Mouse (Mus musculus): Measurements from ENCODE around the gene Melk. TPM values are rescaled to one million over a fixed set of nuclear protein-coding genes. Genes with fewer than 3 reads are reported as not detected.

Gene Melk
- polyA plus RNA-seq, 2 experiments = 10.9 to 19.4 TPM

- DNase-seq (ENCODE audit: low read depth in 3 of 3, low spot score in 3 of 3) = no peak
- TF ChIP-seq CTCF (IDR thresholded peaks at IDR 0.05; ENCODE audit: low read depth) = no peak
- TF ChIP-seq EP300 (IDR thresholded peaks at IDR 0.05; ENCODE audit: low read depth) = no peak
- 85% methylated on average over 7 of the region's 7 CpGs for WGBS (ENCODE audit: insufficient replicate concordance)
- H3K4me3 ChIP-seq (ENCODE audit: insufficient read depth in 1 of 2, low read depth in 2 of 2, low read length in 2 of 2) = no peak overlapping the region
- H3K36me3 ChIP-seq (replicated peaks; ENCODE audit: control insufficient read depth, insufficient read depth, low read depth) = no peaks in the 10 kb centered on the region; the same call in none of the 2 replicates
- H3K4me2 ChIP-seq (ENCODE audit: low read depth) = no peak overlapping the region
- H3K4me1 ChIP-seq (replicated peaks; ENCODE audit: control insufficient read depth in 2 of 2, insufficient read depth in 2 of 2, low read length in 1 of 2) = no peaks in the 10 kb centered on the region
- ATAC-seq (ENCODE audit: insufficient read depth) = no peak
- no peak overlapping the region for H3K27ac ChIP-seq
- H3K27me3 ChIP-seq (ENCODE audit: control insufficient read depth, insufficient read depth, low read length) = no peaks in the 10 kb centered on the region
- H3K9me3 ChIP-seq (ENCODE audit: control insufficient read depth, low read length) = no peaks in the 10 kb centered on the region
- no peak overlapping the region for H3K9ac ChIP-seq (replicated peaks)
Observed at GRCm38 (mm10) chr4:44361670-44362069, 61.0 kb downstream of the Melk start.

DNA sequence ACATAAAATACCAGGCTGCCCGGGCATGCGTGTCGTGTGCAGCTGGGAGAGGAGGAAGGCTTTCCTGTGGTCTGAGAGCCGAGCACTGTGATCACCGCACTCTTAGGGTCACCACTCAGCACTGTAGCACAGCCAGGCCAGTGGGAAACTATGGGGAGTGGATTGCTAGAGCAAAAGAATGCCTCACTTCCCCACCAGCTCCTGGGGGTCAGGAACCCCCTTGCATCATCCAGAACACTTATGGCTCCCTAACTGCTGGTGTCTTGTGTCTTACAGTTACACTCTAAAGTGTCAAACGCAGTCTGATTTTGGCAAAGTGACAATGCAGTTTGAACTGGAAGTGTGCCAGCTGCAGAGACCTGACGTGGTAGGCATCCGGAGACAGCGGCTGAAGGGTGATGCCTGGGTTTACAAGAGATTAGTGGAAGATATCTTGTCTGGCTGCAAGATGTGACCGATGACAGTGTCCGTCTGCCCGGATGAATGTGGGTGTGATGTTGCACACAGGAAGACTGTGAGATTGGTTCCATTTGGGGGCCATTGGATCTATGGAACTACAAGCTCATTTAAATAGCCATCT lies 62.8 kb downstream of the Melk start:
- Histone ChIP-seq H3K27me3 (ENCODE audit: control insufficient read depth, insufficient read depth, low read length) (no peaks in the 10 kb centered on the region), H3K27ac (no peak overlapping the region), H3K9me3 (ENCODE audit: control insufficient read depth, low read length) (no peaks in the 10 kb centered on the region), H3K4me2 (ENCODE audit: low read depth) (no peak overlapping the region), H3K4me3 (ENCODE audit: insufficient read depth in 1 of 2, low read depth in 2 of 2, low read length in 2 of 2) (no peak overlapping the region), H3K9ac (replicated peaks) (no peak overlapping the region), H3K4me1 (replicated peaks; ENCODE audit: control insufficient read depth in 2 of 2, insufficient read depth in 2 of 2, low read length in 1 of 2) (no peaks in the 10 kb centered on the region), H3K36me3 (replicated peaks; ENCODE audit: control insufficient read depth, insufficient read depth, low read depth) (no peaks in the 10 kb centered on the region; the same call in none of the 2 replicates)
- ATAC-seq (ENCODE audit: insufficient read depth) (no peak), DNase-seq (ENCODE audit: low read depth in 3 of 3, low spot score in 3 of 3) (no peak)
- TF ChIP-seq EP300 (IDR thresholded peaks at IDR 0.05; ENCODE audit: low read depth) (no peak), CTCF (IDR thresholded peaks at IDR 0.05; ENCODE audit: low read depth) (no peak)
- 80% methylated on average over 12 of the region's 12 CpGs for WGBS (ENCODE audit: insufficient replicate concordance)

DNA sequence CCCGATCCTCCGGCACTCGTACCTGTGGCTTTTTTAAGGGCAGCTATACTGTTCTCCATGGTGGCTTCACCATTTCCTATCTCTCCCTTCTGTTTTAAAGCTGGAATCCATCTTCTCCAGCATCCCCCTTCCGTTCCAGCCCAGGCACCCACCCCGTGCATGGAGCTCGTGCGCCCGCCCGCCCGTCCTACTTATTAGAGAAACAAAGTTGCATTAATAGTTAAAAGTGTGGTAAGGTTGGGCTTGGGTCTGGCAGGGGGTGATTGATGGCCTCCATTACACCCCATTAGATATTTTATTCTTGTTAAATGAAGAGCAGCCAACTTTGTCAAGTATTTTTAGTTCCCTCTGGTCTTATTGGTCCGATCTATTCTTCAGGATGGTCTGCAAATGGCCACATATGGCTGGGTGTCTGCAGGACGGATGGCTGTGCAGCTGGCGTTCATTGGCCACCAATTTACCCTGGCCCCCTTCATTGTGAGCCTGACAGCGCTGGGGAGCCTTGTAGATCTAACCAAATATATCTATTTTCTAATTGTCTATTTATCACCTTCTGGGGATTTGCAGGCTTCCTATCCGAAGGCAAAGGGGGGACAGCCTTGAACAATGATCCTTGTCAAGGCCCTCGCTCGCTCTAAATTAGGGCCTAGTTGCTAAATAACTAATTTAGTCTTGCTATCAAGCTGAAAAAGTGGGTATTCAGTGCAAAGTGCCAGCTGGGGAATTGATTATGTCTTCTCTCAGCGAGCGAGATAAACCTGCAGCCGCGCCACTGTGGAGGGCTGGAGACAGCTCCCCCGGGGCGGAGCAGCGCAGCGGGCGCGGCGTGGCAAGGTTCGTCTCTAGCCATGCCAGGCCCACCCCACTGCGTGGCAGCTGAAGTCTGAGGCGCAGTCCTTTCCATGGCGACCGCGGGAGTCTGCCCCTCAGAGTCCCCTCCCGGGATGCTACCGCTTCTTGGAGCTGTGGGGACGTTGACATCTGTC lies 91.8 kb downstream of the Melk start:
- 73% methylated on average over 34 of the region's 37 CpGs for WGBS (ENCODE audit: insufficient replicate concordance)
- Histone ChIP-seq H3K27ac (no peak overlapping the region), H3K4me2 (ENCODE audit: low read depth) (no peak overlapping the region), H3K9ac (replicated peaks) (no peak overlapping the region), H3K4me1 (replicated peaks; ENCODE audit: control insufficient read depth in 2 of 2, insufficient read depth in 2 of 2, low read length in 1 of 2) (no peaks in the 10 kb centered on the region), H3K9me3 (ENCODE audit: control insufficient read depth, low read length) (no peaks in the 10 kb centered on the region), H3K4me3 (ENCODE audit: insufficient read depth in 1 of 2, low read depth in 2 of 2, low read length in 2 of 2) (no peak overlapping the region), H3K27me3 (ENCODE audit: control insufficient read depth, insufficient read depth, low read length) (no peaks in the 10 kb centered on the region), H3K36me3 (replicated peaks; ENCODE audit: control insufficient read depth, insufficient read depth, low read depth) (no peaks in the 10 kb centered on the region)
- DNase-seq (ENCODE audit: low read depth in 3 of 3, low spot score in 3 of 3) = no peak
- TF ChIP-seq EP300 (IDR thresholded peaks at IDR 0.05; ENCODE audit: low read depth) (no peak), CTCF (IDR thresholded peaks at IDR 0.05; ENCODE audit: low read depth) (no peak)
- no peak for ATAC-seq (ENCODE audit: insufficient read depth)

GRCm38 (mm10) chr4:44402607-44403006 lies 101.9 kb downstream of the Melk start:
- Histone ChIP-seq H3K9me3 (ENCODE audit: control insufficient read depth, low read length) (no peaks in the 10 kb centered on the region), H3K4me2 (ENCODE audit: low read depth) (no peak overlapping the region), H3K36me3 (replicated peaks; ENCODE audit: control insufficient read depth, insufficient read depth, low read depth) (no peaks in the 10 kb centered on the region), H3K4me1 (replicated peaks; ENCODE audit: control insufficient read depth in 2 of 2, insufficient read depth in 2 of 2, low read length in 1 of 2) (no peaks in the 10 kb centered on the region), H3K27ac (no peak overlapping the region), H3K9ac (replicated peaks) (no peak overlapping the region), H3K4me3 (ENCODE audit: insufficient read depth in 1 of 2, low read depth in 2 of 2, low read length in 2 of 2) (no peak overlapping the region), H3K27me3 (ENCODE audit: control insufficient read depth, insufficient read depth, low read length) (no peaks in the 10 kb centered on the region)
- 5% methylated on average over 5 of the region's 5 CpGs for WGBS (ENCODE audit: insufficient replicate concordance)
- TF ChIP-seq CTCF (IDR thresholded peaks at IDR 0.05; ENCODE audit: low read depth) (peak; percentile 78), EP300 (IDR thresholded peaks at IDR 0.05; ENCODE audit: low read depth) (no peak)
- ATAC-seq (ENCODE audit: insufficient read depth) (no peak), DNase-seq (ENCODE audit: low read depth in 3 of 3, low spot score in 3 of 3) (no peak)

DNA sequence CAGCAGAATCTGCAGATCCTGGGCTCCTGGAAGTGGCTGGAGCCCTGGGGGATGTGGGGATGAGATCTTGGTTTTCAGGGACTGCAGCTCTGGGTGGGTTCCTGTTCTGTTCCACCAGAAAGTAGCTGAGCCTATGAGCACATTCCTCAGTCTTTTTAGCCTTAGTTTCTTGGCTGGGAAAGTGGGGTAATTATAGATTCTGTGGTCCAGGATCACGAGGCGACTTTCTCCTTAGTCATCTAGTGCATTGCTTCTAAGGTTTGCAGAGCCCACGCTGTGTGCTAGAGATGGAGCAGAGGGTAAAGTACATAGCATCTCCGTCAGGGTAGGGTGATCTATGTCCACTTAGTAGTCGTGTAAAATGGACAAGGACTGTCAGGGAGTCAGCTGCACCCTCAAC lies 103.8 kb downstream of the Melk start:
- H3K4me3 ChIP-seq (ENCODE audit: insufficient read depth in 1 of 2, low read depth in 2 of 2, low read length in 2 of 2) = no peak overlapping the region
- H3K9me3 ChIP-seq (ENCODE audit: control insufficient read depth, low read length) = no peaks in the 10 kb centered on the region
- no peak for TF ChIP-seq EP300 (IDR thresholded peaks at IDR 0.05; ENCODE audit: low read depth)
- TF ChIP-seq CTCF (IDR thresholded peaks at IDR 0.05; ENCODE audit: low read depth) = no peak
- H3K27me3 ChIP-seq (ENCODE audit: control insufficient read depth, insufficient read depth, low read length) = no peaks in the 10 kb centered on the region
- WGBS (ENCODE audit: insufficient replicate concordance) = 48% methylated on average over 5 of the region's 5 CpGs
- no peak overlapping the region for H3K27ac ChIP-seq
- DNase-seq (ENCODE audit: low read depth in 3 of 3, low spot score in 3 of 3) = no peak
- no peak overlapping the region for H3K4me2 ChIP-seq (ENCODE audit: low read depth)
- no peak overlapping the region for H3K9ac ChIP-seq (replicated peaks)
- no peaks in the 10 kb centered on the region for H3K36me3 ChIP-seq (replicated peaks; ENCODE audit: control insufficient read depth, insufficient read depth, low read depth)
- ATAC-seq (ENCODE audit: insufficient read depth) = no peak
- no peaks in the 10 kb centered on the region for H3K4me1 ChIP-seq (replicated peaks; ENCODE audit: control insufficient read depth in 2 of 2, insufficient read depth in 2 of 2, low read length in 1 of 2)

Other genes with a start within 250 kb of the Melk start
- gene Gne, start 216.7 kb upstream of the Melk start, polyA plus RNA-seq (2012; rRNA removed) = 7.3 and 8.5 TPM in 2 replicates
- 21.3 and 29.9 TPM in 2 replicates for gene Gne, start 216.7 kb upstream of the Melk start, polyA plus RNA-seq (2014; fragmentation: Nextera tagmentation; extraction: Ambion mirVana)
- gene Rnf38, start 67.1 kb upstream of the Melk start, polyA plus RNA-seq (2012; rRNA removed) = 24.7 and 26.2 TPM in 2 replicates
- 14.0 and 15.4 TPM in 2 replicates for gene Rnf38, start 67.1 kb upstream of the Melk start, polyA plus RNA-seq (2014; fragmentation: Nextera tagmentation; extraction: Ambion mirVana)

Measured in liver, embryonic 14.5 days (tissue).